Mouse (Mus musculus) urinary bladder, adult 18-20 months (tissue): Measurements from ENCODE around the gene Galnt2.

Experiments
- DNase-seq, 2 experiments: peaks; one replicate each; pipeline ENCODE4 v3.0.0; 2022; ENCODE audit warnings: low spot score in 2 of 2, mixed read lengths in 2 of 2

Gene Galnt2

DNA sequence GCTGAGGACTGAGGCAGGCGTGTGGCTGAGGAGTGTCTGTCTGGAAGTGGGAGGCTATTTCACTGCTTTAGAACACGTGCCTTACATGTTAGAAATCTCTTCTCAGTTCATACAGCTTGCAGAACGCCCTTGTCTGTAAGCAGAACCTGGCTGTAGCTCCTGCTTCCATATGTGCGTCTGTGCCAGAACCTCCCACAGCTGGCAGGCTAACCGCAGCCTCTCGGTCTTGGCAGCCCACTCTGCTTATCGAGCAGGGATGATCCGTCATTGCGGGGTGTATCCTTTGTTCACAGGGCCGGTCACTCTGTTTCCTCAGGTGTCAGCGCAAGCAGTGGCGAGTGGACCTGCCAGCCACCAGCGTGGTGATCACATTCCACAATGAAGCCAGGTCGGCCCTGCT is 92.2 kb downstream of the Galnt2 start:
- DNase-seq, result no peak

DNA sequence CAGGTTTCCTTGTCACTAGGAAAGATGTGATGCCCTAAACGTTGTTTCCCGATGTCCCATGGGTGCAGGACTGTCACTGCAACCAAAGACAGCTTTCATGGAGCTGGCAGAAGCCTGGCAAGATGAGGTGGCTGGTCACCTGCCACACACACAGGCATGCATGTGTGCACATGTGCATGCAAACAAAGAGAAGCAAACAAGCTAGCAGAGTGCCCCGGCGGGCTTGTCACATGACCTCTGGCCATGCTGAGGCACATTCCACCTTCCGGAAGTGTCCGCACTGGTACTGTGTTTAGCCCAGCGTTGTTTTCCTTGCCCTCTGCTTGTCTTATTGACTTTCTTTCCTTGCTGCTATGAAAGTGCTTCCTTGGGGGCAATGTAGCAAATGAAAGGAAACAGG is 97.1 kb downstream of the Galnt2 start:
- DNase-seq, result peak in 1 of 2 experiments; percentile 63

DNA sequence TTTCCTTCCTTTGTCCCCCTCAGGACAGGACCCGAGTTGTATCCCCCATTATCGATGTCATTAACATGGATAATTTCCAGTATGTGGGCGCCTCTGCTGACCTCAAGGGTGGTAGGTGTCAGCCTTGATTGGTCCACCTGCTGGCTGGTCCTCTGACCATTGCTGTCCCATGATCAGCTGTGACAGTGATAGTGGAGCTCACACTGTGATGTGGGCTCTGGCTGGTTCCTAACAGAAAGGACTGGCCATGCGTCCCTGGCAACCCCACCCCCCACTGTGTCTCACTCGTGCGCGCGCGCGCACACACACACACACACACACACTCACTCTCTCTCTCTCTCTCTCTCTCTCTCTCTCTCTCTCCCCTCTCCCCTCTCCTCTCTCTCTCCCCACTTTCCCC is 98.5 kb downstream of the Galnt2 start:
- DNase-seq, result no peak

DNA sequence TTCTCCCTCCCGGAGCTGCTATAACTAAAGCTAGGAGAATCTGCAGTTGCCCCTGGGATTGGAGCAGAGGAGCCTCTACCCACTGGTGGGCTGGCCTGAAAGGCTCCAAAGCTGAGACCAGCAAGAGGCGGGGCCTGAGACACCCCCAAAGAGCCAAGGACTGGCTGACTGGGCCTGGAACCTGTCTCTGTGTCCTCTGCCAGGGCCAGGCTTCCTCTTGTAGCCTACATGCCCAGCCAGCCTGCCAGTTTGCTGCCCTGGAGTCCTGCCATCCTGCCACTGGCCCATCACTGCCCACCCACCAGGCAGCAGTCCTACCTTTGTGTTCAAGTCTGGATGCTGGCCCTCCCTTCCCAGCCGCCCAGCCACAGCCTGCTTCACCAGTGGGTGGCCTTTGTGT is 99.2 kb downstream of the Galnt2 start:
- DNase-seq, result no peak

DNA sequence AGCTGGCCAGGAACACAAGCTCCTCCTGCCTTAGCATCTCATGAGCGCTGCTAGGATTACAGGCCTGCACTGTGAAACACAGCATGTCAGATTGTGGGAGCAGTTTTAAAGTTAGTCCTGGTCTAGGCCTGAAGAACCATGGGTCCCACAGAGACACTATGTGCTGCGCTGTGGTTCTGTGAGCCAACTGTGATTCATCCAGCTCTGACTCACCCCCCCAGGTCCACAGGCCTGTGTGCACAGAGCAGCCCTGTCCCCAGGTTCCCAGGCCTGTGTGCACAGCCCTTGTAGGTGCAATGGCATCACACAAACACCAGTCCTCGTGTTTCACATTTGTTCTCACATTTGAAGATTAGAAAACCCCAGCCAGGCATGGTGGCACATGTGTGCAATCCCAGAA is 99.9 kb downstream of the Galnt2 start:
- DNase-seq, result no peak

DNA sequence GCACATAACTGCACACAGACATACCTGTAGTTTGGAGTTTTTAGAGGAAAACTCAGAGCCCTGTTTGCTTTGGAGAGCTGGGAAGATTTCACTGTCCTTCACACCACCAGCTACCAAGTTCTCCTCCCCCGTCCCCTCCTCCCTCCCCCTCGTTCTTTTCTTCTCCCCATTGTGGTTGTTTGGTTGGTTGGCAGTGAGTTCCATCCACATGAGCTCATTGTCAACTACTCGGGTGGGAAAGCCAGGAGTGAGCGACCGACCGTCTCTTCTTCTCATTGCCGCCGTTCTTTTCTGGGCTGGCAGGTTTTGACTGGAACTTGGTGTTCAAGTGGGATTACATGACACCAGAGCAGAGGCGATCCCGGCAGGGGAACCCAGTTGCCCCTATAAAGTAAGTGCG is 100.5 kb downstream of the Galnt2 start:
- no peak for DNase-seq

DNA sequence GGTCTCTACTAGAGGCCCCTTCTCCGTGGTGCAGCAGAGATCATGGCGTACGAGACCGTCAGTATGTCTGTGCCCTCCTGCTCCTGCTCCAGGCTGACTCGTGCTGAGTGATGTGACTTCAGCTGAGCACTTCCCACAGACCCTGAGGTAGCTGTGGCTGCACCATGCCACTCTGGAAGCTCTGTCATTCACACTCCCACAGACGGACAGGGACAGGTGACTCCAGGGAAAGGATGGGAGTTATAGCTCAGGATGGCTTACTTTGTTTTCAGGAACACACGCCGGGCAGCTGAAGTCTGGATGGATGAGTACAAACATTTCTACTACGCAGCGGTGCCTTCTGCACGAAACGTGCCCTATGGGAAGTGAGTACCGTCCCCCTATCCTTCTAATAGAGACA is 105.1 kb downstream of the Galnt2 start:
- DNase-seq, result no peak

DNA sequence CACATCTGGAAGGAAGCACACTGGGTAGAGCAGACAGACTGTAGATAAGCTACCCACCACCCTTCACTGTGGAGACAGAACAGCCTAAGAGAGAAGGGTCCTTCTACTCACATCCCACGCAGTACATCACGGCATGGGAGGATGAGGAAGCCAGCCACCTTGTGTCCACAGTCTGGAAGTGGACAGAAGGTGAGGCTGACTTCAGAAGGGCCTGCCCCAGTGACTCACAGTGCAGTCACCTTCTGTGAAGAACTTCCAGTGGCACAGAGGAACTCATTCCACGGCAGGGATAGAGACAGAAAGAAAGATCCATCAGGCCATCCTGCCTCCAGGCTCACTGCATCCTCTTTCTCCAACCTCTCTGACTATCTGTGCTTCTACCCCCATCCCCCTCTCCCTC is 108.6 kb downstream of the Galnt2 start:
- DNase-seq, result no peak

DNA sequence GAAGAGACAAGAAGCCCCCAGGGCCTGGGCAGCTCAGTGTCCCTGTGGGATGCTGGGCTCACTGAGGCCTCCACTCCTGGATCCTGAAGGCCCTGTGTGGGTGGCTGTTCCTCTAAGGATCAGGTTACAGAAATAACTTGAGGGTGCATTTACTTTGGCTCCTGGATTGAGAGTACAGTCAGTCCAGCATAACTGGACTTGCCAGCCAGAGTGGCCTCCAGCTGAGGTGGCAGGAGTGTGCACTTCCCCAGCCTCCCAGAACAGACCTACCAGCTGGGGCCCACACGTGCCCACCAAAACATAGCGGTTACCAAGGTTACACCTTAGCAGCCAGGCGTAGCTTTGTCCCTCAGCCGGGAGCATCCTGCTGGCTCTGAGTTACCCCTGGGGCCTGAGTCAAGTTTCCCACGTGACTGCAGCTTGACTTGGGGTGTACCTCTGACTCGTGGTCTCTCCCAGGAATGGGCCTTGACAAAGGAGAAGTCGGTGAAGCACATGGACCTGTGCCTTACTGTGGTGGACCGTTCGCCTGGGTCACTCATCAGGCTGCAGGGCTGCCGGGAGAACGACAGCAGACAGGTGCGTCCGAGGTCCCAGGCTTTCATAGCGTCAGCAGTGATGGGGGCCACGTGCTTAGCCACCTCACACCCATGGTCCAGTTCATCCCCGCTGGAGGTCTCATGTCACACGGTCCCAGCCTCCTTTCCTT is 109.3 kb downstream of the Galnt2 start:
- no peak for DNase-seq

DNA sequence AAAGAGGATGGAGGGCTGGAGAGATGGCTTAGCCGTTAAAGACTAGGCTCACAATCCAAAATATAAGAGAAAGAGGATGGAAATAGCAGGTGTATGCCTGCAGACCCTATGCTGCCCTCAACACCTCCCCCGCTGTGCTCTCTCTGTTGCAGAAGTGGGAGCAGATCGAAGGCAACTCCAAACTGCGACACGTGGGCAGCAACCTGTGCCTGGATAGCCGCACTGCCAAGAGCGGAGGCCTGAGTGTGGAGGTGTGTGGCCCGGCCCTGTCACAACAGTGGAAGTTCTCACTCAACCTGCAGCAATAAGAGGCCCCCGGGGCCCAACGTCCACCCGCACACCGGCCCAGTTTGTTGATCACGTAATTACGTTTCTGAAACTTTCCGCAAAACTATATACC is 112.0 kb downstream of the Galnt2 start:
- DNase-seq, result no peak

DNA sequence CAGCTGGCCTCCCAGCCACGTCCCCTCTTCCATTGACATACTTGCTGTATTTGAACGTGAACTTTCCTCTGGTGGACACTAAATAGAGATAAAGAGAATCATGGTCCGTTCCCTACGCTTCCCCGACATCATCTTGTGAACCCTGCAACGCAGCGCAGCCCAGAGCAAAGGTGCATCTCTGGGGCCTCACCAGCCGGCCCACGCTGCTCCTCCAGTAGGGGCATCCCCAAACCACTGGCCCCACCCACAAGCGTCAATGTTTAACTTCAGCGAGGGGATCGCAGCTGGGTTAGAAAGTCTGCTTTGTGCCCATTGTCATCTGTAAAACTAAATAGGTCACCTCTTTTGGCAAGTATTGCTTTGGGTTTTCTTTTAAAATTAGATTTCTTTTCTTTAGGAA is 112.8 kb downstream of the Galnt2 start:
- DNase-seq, result no peak

DNA sequence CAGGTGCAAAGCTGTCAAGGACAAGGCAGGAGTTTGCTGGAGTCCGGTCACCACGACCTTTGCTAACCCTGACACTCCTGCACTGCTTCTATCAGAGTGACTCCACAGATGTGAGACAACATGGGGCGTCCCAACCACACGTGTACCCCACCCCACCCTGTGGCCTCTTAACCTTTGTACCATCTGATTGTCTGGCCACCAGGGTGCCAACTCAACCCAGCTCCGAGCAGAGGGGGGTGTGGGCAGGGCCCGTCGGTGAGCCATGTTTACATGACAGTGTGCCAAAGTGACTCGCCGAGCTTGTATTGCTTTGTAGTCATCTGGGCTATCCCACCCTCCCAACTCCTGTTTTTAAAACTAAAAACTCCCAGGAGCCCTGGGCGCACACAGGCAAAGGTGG is 113.9 kb downstream of the Galnt2 start:
- DNase-seq, result peak in 1 of 2 experiments; percentile 63

DNA sequence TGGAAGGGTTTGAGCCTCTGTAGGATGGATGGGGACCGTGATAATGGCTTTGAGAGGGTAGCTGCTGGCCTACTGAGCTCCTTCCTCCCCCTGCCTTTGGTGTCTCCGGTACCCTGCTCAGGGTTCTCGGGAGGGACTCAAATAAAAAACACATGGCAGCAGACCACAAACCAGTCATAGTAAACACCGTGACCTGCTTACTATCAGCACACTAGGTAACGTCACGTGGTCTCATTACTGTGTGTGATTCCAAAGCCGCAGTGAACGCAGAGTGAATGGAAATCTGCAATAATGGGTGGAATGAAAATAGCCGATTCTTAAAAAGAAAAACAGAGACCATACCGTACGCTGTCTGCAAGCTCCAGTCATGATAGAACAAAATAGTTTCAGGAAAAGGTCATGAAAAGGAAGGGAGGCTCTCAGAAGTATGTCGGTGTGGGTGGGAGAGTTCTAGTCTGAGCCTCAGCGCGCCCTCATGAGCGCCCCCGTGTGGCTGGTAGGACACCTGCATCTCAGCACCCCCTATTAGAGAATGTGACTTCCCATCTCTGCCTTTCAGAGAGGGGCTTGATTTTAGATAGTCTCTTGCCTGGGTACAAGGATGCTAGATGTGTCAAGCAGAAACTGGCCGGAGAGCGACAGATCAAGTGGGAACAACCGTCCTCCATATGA is 115.8 kb downstream of the Galnt2 start:
- DNase-seq, result no peak

DNA sequence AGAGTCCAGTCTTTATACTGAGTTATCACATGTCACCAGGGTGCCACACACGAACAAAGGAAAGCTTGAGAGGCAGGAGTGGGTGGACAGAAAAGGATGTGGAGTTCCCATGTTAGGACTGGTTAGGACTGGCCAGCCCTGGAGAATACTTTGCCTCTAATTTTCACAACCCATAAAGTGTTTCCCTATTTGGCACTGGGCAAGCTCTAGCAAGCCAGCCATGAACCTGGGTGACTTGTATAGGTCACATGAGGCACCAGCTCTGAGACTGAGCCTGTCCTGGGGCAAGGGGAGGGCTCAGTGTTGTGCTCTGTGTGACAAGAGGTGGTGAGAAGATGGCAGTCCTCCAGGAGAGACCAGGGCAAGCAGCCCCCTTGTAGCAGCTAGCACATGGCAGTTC is 116.9 kb downstream of the Galnt2 start:
- DNase-seq, result peak in 1 of 2 experiments; percentile 37

DNA sequence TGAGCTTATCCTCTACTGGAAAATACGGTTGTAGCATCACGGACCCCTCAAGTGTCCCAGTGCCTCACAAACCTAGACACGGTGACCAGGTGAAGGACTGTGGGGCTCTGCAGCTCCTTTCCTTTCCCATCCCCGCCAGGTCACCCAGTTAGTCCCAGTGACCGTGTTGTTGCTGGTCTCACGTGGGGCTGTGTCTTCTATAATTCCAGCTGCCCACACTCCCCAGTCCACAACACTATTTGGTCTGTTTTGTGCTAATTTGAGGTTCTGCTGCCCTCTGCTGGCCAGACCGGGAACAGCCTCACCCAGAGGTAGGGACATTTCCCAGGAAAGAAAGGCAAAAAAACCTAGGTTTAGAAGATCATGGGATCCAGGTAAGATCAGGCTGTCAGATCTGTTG is 118.5 kb downstream of the Galnt2 start:
- peak; percentile 71 to 90 for DNase-seq

DNA sequence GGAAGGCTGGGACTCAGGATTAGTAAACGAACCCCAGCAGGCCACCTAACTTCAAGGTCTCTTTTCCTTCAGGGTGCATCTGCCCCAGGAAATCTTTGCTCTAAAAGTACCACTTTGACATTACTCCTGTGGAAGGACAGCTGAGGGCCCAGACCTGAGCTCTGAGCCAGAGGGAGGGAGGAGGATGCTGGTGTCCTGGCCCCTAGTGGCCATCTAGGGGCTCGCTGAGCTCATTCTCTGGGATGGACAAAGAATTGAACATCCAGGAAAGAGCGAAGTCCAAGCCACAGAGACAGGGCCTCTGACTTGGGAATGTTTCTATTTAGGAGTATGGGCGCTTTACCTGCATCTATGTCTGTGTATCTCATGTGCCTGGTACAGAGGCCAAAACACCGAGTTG is 120.4 kb downstream of the Galnt2 start:
- no peak for DNase-seq

DNA sequence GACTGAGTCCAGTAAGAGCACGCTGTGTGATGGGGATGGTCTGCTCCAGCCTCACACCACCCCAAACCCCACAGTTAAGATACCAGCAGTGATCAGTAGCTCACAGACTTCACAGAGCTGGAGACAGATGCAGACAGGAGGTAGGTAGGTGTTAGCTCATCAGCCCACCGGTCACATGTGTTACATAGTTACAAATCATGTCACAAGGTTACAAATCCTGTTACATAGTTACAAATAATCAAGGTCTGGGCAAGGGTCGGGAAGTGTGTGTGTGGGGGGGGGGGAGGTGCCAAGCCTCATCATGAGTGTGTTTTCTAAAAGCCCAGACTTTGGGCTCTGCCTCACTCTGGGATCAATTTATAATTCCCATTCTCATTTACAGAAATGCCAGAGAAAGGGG is 129.7 kb downstream of the Galnt2 start:
- no peak for DNase-seq

DNA sequence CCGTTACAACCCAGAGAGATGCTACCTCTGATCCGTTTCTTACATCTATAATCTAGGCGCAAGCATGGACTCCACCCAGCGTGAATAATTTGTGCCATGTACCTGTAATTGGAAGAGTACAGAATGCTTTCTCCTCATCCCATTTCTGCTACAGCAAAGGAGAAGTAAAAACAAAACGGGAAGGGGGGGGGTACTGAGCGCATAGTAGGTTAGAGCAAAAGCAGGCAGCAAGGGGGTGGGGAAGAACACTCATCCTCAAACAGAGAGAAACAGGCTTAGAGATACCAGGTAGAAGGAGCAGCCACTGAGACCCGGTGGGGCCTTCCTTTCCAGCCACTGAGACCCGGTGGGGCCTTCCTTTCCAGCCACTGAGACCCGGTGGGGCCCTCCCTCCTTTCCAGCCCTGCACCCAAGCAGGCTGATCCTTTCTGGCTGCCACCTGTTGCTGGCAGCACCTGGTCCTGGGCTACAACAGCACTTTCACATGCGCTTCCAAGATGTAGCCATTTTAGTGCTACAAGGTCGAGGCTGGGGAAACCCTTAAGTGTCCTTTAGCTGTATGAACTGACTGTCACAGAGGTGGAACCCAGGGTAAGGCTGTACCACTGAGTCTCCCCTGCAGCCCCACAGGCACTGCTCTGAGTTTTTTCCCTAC is 130.7 kb downstream of the Galnt2 start:
- no peak for DNase-seq

DNA sequence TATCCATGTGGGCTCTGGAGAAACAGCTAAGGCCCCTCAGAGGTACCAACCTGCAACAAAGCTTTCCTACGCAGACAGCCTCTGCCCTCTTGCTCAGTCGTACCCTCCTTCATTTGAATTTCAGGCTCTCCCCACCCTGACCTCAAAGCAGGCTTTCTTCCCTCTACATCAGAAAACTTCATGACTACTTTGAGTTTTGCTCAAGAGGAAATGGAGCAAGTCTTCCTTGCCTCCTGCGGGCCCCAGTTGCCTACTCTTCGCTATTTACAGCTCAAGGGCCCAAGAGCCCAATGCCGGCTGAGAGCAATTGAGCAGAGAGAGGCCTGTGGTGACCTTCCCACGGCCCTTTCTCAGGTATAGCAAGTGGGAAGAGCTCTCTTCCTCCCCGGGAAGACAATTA is 131.4 kb downstream of the Galnt2 start:
- DNase-seq, result no peak

DNA sequence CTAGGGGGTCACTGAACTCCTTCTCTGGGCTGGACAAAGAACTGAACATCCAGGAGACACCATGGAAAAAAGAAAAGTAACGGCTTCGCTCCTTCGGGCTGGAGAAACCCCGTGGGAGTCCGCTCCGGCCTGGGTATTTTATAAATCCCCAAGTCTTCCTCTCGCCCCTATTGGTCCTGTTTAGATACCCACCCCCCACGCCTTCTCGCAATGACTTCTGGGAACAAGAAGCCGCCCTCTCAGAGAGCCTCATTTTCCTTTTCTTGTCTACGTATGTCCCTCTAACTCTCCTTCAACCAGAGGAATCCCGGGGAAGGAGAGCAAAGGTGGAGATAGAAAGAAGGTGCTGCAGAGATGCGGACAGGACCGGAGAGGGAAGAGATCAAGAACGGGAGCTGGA is 132.1 kb downstream of the Galnt2 start:
- no peak for DNase-seq

DNA sequence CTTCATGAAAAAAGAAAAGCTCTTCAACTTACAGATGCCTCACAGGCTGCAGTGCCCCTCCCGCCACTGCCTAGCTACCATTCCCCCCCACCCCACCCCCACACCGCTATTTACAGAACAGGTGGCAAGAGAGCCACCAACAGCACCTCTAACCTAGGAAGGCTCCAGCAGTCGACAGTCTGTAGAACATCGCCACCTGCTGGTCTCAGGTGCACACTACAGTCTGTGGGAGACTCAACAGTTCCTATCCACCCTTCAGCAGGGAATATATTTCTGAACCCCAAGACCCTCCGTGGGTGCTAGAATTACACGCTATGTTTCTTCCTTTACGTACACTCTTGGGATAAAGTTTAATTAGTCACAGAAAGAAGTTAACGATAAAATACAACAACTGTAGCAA is 137.0 kb downstream of the Galnt2 start:
- no peak for DNase-seq

DNA sequence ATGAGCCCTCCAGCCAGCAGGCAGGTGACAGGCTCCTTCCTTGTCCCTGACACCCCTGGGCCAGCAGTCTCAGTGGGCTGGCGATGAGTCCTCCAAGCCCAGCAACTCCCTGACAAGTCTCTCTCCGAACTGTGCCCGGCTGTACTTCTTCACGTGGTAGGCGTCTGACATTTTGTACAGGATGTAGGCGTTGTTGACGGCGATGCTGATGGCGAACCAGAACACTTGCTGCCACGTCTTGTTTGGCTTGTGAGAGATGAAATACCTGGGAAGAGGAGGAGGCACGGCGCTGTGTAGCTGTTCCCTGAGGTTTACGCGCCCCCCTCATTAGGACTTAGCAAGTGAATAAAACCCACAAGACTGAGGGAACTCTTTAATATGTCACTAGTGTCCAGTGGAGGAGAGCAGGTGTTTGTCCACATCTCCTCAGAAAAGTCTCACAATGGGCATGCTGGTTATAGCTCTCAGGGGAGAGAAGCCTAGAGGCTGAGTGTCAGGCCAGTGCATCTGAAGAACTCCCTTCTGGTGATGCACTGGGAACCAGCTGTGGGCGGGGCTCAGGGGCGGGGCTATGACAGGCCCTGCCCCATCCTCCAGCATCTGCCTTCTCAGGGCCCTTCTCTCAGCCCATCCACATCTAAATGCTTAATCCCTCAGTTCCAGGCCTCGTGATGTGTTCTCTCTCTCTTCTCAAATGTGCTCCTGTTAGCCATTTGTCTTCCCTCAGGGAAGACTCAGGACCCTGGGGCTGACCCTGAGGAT is 139.4 kb downstream of the Galnt2 start:
- DNase-seq, result no peak
